Mouse (Mus musculus): ENCODE data around the gene Frem1. TPM values are rescaled to one million over a fixed set of nuclear protein-coding genes. Genes with fewer than 3 reads are reported as not detected.
A peak's percentile ranks its signal among the peaks of the same experiment; 100 is the strongest.

Frem1 gene
- total and polyA plus RNA-seq, 3 experiments, result not detected

GRCm38 (mm10) chr4:82915576-82915975, 136.6 kb downstream of the Frem1 start:
- H3K4me3 ChIP-seq (replicated peaks in 1 of 3; ENCODE audit: low read depth in 2 of 3, low read length in 2 of 3, poor library complexity in 1 of 3), result no peak overlapping the region
- H3K4me2 ChIP-seq (ENCODE audit: insufficient read depth, low read depth, poor library complexity, severe bottlenecking), result 0 out of 2 replicates have a peak overlapping the region, but pooled peaks have one; percentile 6
- no peaks in the 10 kb centered on the region for H3K79me2 ChIP-seq (replicated peaks; ENCODE audit: control insufficient read depth, extremely low read depth, insufficient read depth, poor library complexity, severe bottlenecking)
- H3K4me1 ChIP-seq (ENCODE audit: control insufficient read depth in 1 of 2, insufficient read depth in 2 of 2), result no peaks in the 10 kb centered on the region
- no peaks in the 10 kb centered on the region for H3K27me3 ChIP-seq (replicated peaks)
- H3K36me3 ChIP-seq (replicated peaks in 1 of 2; ENCODE audit: control insufficient read depth in 1 of 2, insufficient read depth in 1 of 2, low read length in 1 of 2), result no peaks in the 10 kb centered on the region
- in situ Hi-C loops (cut with MboI; ENCODE audit: low pct_ligation_motif_present, low pct_unique_long_range_greater_than_20kb, low sequenced_read_pairs), result no loop called here
- no peak overlapping the region for H3K9ac ChIP-seq (ENCODE audit: insufficient read depth, low read depth)
- no peaks in the 10 kb centered on the region for H3K9me3 ChIP-seq (replicated peaks; ENCODE audit: low read length)
- dilution Hi-C loops (cut with MboI; ENCODE audit: extremely low pct_ligation_motif_present, extremely low pct_unique_long_range_greater_than_20kb, low sequenced_read_pairs), result no loop called here
- H3K27ac ChIP-seq (ENCODE audit: insufficient read depth, low read depth), result no peak overlapping the region
- TF ChIP-seq NRF1 (IDR thresholded peaks at IDR 0.05; ENCODE audit: low read depth, low read length) (no peak), ZMIZ1 (IDR thresholded peaks at IDR 0.05; ENCODE audit: low read depth, low read length) (no peak), MAZ (IDR thresholded peaks at IDR 0.05; ENCODE audit: low read depth, low read length) (no peak), MAFK (IDR thresholded peaks at IDR 0.05; ENCODE audit: insufficient replicate concordance, low read length) (no peak), POLR2AphosphoS2 (IDR thresholded peaks at IDR 0.05; ENCODE audit: low read depth, low read length) (no peak), KAT2A (IDR thresholded peaks at IDR 0.05; ENCODE audit: insufficient replicate concordance, low read length) (no peak)
- no peak for DNase-seq (ENCODE audit: extremely low read depth)

GRCm38 (mm10) chr4:82914601-82915143, 137.5 kb downstream of the Frem1 start:
- Histone ChIP-seq H3K27me3 (replicated peaks) (no peaks in the 10 kb centered on the region), H3K27ac (ENCODE audit: insufficient read depth, low read depth) (no peak overlapping the region), H3K4me1 (ENCODE audit: control insufficient read depth in 1 of 2, insufficient read depth in 2 of 2) (no peaks in the 10 kb centered on the region), H3K4me3 (replicated peaks in 1 of 3; ENCODE audit: low read depth in 2 of 3, low read length in 2 of 3, poor library complexity in 1 of 3) (no peak overlapping the region), H3K9ac (ENCODE audit: insufficient read depth, low read depth) (no peak overlapping the region), H3K9me3 (replicated peaks; ENCODE audit: low read length) (no peaks in the 10 kb centered on the region), H3K36me3 (replicated peaks in 1 of 2; ENCODE audit: control insufficient read depth in 1 of 2, insufficient read depth in 1 of 2, low read length in 1 of 2) (no peaks in the 10 kb centered on the region), H3K79me2 (replicated peaks; ENCODE audit: control insufficient read depth, extremely low read depth, insufficient read depth, poor library complexity, severe bottlenecking) (no peaks in the 10 kb centered on the region), H3K4me2 (ENCODE audit: insufficient read depth, low read depth, poor library complexity, severe bottlenecking) (no peak overlapping the region)
- in situ Hi-C loops (cut with MboI; ENCODE audit: low pct_ligation_motif_present, low pct_unique_long_range_greater_than_20kb, low sequenced_read_pairs) (no loop called here), dilution Hi-C loops (cut with MboI; ENCODE audit: extremely low pct_ligation_motif_present, extremely low pct_unique_long_range_greater_than_20kb, low sequenced_read_pairs) (no loop called here)
- no peak for TF ChIP-seq MXI1 (IDR thresholded peaks at IDR 0.05; ENCODE audit: low read depth, low read length)
- DNase-seq (ENCODE audit: extremely low read depth), result no peak

- no peak for DNase-seq (ENCODE audit: extremely low read depth)
- no peaks in the 10 kb centered on the region for H3K27me3 ChIP-seq (replicated peaks)
- H3K9me3 ChIP-seq (replicated peaks; ENCODE audit: low read length), result no peaks in the 10 kb centered on the region
- no peak for TF ChIP-seq HCFC1 (IDR thresholded peaks at IDR 0.05; ENCODE audit: low read depth, low read length)
- no peak for TF ChIP-seq SMC3 (IDR thresholded peaks at IDR 0.05; ENCODE audit: low read depth, low read length)
- no peak for TF ChIP-seq IRF4 (IDR thresholded peaks at IDR 0.05; ENCODE audit: low read depth, low read length)
- TF ChIP-seq PAX5 (IDR thresholded peaks at IDR 0.05; ENCODE audit: low read length), result no peak
- no peak for TF ChIP-seq ETS1 (conservative IDR thresholded peaks at IDR 0.05; ENCODE audit: low read depth, low read length)
- no peak for TF ChIP-seq USF2 (conservative IDR thresholded peaks at IDR 0.05; ENCODE audit: low read depth, low read length)
- TF ChIP-seq GABPA (IDR thresholded peaks at IDR 0.05; ENCODE audit: insufficient replicate concordance, low read depth, low read length), result no peak
- no peak for TF ChIP-seq ZC3H11A (IDR thresholded peaks at IDR 0.05; ENCODE audit: low read depth, low read length)
- TF ChIP-seq POLR2A (IDR thresholded peaks at IDR 0.05; ENCODE audit: low read depth, low read length), result no peak
- no peak for TF ChIP-seq ELF1 (IDR thresholded peaks at IDR 0.05; ENCODE audit: low read depth, low read length)
- H3K4me1 ChIP-seq (ENCODE audit: control insufficient read depth in 1 of 2, insufficient read depth in 2 of 2), result no peaks in the 10 kb centered on the region
- in situ Hi-C loops (cut with MboI; ENCODE audit: low pct_ligation_motif_present, low pct_unique_long_range_greater_than_20kb, low sequenced_read_pairs), result no loop called here
- no peaks in the 10 kb centered on the region for H3K79me2 ChIP-seq (replicated peaks; ENCODE audit: control insufficient read depth, extremely low read depth, insufficient read depth, poor library complexity, severe bottlenecking)
- dilution Hi-C loops (cut with MboI; ENCODE audit: extremely low pct_ligation_motif_present, extremely low pct_unique_long_range_greater_than_20kb, low sequenced_read_pairs), result no loop called here
- no peak overlapping the region for H3K9ac ChIP-seq (ENCODE audit: insufficient read depth, low read depth)
- no peak overlapping the region for H3K4me3 ChIP-seq (replicated peaks in 1 of 3; ENCODE audit: low read depth in 2 of 3, low read length in 2 of 3, poor library complexity in 1 of 3)
- H3K36me3 ChIP-seq (replicated peaks in 1 of 2; ENCODE audit: control insufficient read depth in 1 of 2, insufficient read depth in 1 of 2, low read length in 1 of 2), result no peaks in the 10 kb centered on the region
- H3K4me2 ChIP-seq (ENCODE audit: insufficient read depth, low read depth, poor library complexity, severe bottlenecking), result no peak overlapping the region
- no peak overlapping the region for H3K27ac ChIP-seq (ENCODE audit: insufficient read depth, low read depth)
Observed at GRCm38 (mm10) chr4:82895227-82895626, 156.9 kb downstream of the Frem1 start.

Measured in CH12.LX (cell line).